Mouse (Mus musculus) heart, adult 2 months (tissue): ENCODE results near the gene Adamts16.

Experiments
- CTCF ChIP-seq: fragments of 200-600 bp; IDR thresholded peaks from 2 replicates; pipeline ENCODE4 v1.8.1; 2022; ENCODE audit warnings: antibody characterized with exemption, mild to moderate bottlenecking, moderate library complexity
- POLR2A ChIP-seq: fragments of 200-500 bp; IDR thresholded peaks from 2 replicates; pipeline ENCODE4 v1.6.1; 2011; ENCODE audit warnings: mild to moderate bottlenecking, low read depth, low read length, control low read depth; ENCODE audit not compliant: insufficient read depth

DNA sequence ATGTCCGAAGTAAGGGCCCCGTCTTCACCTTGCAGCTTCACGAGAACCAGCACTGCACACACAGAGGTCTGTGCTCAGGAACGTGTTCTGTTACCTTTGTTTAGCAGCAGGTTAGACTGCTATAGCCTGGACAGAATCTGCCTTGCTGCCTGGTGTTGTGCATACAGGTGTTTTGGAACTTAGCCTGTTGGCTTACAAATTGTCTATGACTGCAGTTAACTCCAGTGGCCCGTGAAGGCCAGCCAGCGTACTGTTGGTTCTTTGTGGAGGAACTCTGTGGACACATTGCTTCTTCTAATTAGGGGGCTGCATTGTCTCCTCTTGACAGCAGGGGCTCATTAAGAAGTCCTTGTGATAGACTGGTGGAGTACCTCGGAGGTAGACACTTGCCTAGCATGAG is 3.9 kb upstream of the Adamts16 start:
- TF ChIP-seq CTCF (no peak), POLR2A (no peak)
